Mouse (Mus musculus) midbrain, embryonic 14.5 days (tissue): Measurements from ENCODE around the gene Fbxl14. TPM values are rescaled to one million over a fixed set of nuclear protein-coding genes. Genes with fewer than 3 reads are reported as not detected.

Experiments
- ATAC-seq: fragments of 200-750 bp; cut with Nextera tagmentation; 2 replicates; pipeline ENCODE4 v1.8.0; 2017; ENCODE audit warnings: moderate number of reproducible peaks, moderate library complexity; ENCODE audit not compliant: low FRiP score, low TSS enrichment
- DNase-seq: peaks from one replicate; pipeline ENCODE4 v3.0.0-alpha.2; 2015
- H3K27ac ChIP-seq: fragments of 300-500 bp; sonication (generic); replicated peaks from 2 replicates; pipeline ENCODE4 v1.5.1; 2014; ENCODE audit warnings: mild to moderate bottlenecking, low read depth, low read length, moderate library complexity
- H3K27me3 ChIP-seq: fragments of 300-500 bp; sonication (generic); 2 replicates; pipeline ENCODE4 v1.6.1; 2014; ENCODE audit warnings: low read length, control low read depth, mixed read lengths; ENCODE audit not compliant: control insufficient read depth, insufficient read depth
- H3K36me3 ChIP-seq: fragments of 300-500 bp; sonication (generic); 2 replicates; pipeline ENCODE4 v1.6.1; 2014; ENCODE audit warnings: low read length, control low read depth; ENCODE audit not compliant: control insufficient read depth, insufficient read depth
- H3K4me1 ChIP-seq: fragments of 300-500 bp; sonication (generic); 2 replicates; pipeline ENCODE4 v1.6.1; 2014; ENCODE audit warnings: mild to moderate bottlenecking, antibody characterized with exemption, low read length, control low read depth; ENCODE audit not compliant: control insufficient read depth, insufficient read depth
- H3K4me2 ChIP-seq: fragments of 300-500 bp; sonication (generic); 2 replicates; pipeline ENCODE4 v1.6.1; 2014; ENCODE audit warnings: mild to moderate bottlenecking, low read length, moderate library complexity
- H3K4me3 ChIP-seq: fragments of 300-500 bp; sonication (generic); replicated peaks from 2 replicates; pipeline ENCODE4 v1.5.1; 2014; ENCODE audit warnings: low read depth, low read length
- H3K9ac ChIP-seq: fragments of 300-500 bp; sonication (generic); replicated peaks from 2 replicates; pipeline ENCODE4 v1.6.1; 2014; ENCODE audit warnings: mild to moderate bottlenecking, low read length, moderate library complexity
- H3K9me3 ChIP-seq: fragments of 300-500 bp; sonication (generic); 2 replicates; pipeline ENCODE4 v1.6.1; 2016; ENCODE audit warnings: low read length, control low read depth, mixed read lengths; ENCODE audit not compliant: control insufficient read depth
- WGBS: fragments of 180-500 bp; shearing (Covaris S2); extraction: QIAGEN DNeasy Blood & Tissue Kit; methylation state at CpG from one replicate; pipeline ENCODE4 v1.1.7; 2014; 5-methylcytosine and 5-hydroxymethylcytosine counted together
- polyA plus RNA-seq: library from polyadenylated mRNA; unstranded; fragments of >200 nt; fragmentation: Nextera tagmentation; extraction: Ambion mirVana; gene quantifications from 2 replicates; pipeline ENCODE4 v1.2.1, GENCODE M21; 2014

Gene Fbxl14
- polyA plus RNA-seq, 1 experiment from 2014 or later: 5.6 TPM

- Histone ChIP-seq H3K27ac (no peak overlapping the region), H3K4me3 (no peak overlapping the region), H3K9me3 (0 out of 2 replicates have a peak, but pooled peaks cover 3% of the 10 kb centered on the region), H3K4me1 (no peaks in the 10 kb centered on the region; the same call in 1 of the 2 replicates), H3K4me2 (no peak overlapping the region), H3K9ac (no peak overlapping the region), H3K27me3 (no peaks in the 10 kb centered on the region), H3K36me3 (no peaks in the 10 kb centered on the region)
- 13% methylated on average over 5 of the region's 5 CpGs for WGBS
- peak; percentile 61 for DNase-seq
- no peak for ATAC-seq
Observed at GRCm38 (mm10) chr6:119499271-119499670, 19.8 kb downstream of the Fbxl14 start.

DNA sequence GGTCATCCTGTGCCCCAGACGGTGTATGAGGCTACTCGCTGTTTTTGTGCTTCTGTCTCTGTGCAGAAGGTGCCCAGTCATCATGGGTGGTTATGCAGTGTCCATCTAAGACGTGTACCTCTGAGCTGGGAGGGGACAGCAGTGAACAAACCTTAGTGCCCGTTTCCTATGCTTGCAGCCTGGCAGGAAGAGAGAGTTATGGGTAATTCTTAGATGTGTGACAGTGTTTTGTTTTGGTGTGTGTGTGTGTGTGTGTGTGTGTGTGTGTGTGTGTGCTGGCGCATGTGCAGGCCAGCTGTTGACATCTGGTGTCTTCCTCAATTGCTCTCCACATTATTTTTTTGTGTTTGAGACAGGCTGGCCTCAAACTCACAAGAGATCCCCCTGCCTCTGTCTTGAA, 20.6 kb downstream of the Fbxl14 start:
- no peak overlapping the region for H3K27ac ChIP-seq
- H3K36me3 ChIP-seq: no peaks in the 10 kb centered on the region
- no peak overlapping the region for H3K9ac ChIP-seq
- 66% methylated on average over 5 of the region's 5 CpGs for WGBS
- no peaks in the 10 kb centered on the region for H3K27me3 ChIP-seq
- no peaks in the 10 kb centered on the region for H3K9me3 ChIP-seq
- no peaks in the 10 kb centered on the region; the same call in 1 of the 2 replicates for H3K4me1 ChIP-seq
- no peak overlapping the region for H3K4me2 ChIP-seq
- DNase-seq: no peak
- no peak for ATAC-seq
- no peak overlapping the region for H3K4me3 ChIP-seq

- H3K4me1 ChIP-seq: no peaks in the 10 kb centered on the region; the same call in 1 of the 2 replicates
- no peaks in the 10 kb centered on the region for H3K9me3 ChIP-seq
- DNase-seq (no peak), ATAC-seq (no peak)
- H3K9ac ChIP-seq: no peak overlapping the region
- H3K27ac ChIP-seq: no peak overlapping the region
- no peaks in the 10 kb centered on the region for H3K36me3 ChIP-seq
- no peak overlapping the region for H3K4me2 ChIP-seq
- no peaks in the 10 kb centered on the region for H3K27me3 ChIP-seq
- no peak overlapping the region for H3K4me3 ChIP-seq
- WGBS: 47% methylated on average over 9 of the region's 9 CpGs
Observed at GRCm38 (mm10) chr6:119502031-119502430, 22.6 kb downstream of the Fbxl14 start.

GRCm38 (mm10) chr6:119504756-119505155, 25.3 kb downstream of the Fbxl14 start:
- Histone ChIP-seq H3K4me3 (no peak overlapping the region), H3K9me3 (no peaks in the 10 kb centered on the region), H3K27me3 (no peaks in the 10 kb centered on the region), H3K36me3 (no peaks in the 10 kb centered on the region), H3K4me2 (no peak overlapping the region), H3K27ac (no peak overlapping the region), H3K9ac (no peak overlapping the region), H3K4me1 (no peaks in the 10 kb centered on the region)
- ATAC-seq (no peak), DNase-seq (no peak)
- 95% methylated on average over 8 of the region's 8 CpGs for WGBS

- Histone ChIP-seq H3K9me3 (no peaks in the 10 kb centered on the region), H3K4me1 (no peaks in the 10 kb centered on the region), H3K27me3 (no peaks in the 10 kb centered on the region), H3K36me3 (no peaks in the 10 kb centered on the region), H3K4me2 (no peak overlapping the region), H3K27ac (no peak overlapping the region), H3K9ac (no peak overlapping the region), H3K4me3 (no peak overlapping the region)
- no peak for ATAC-seq
- DNase-seq: no peak
- WGBS: 67% methylated on average over 9 of the region's 9 CpGs
Observed at GRCm38 (mm10) chr6:119505525-119506225, 26.2 kb downstream of the Fbxl14 start.

- no peak overlapping the region for H3K4me3 ChIP-seq
- WGBS: 96% methylated on average over 6 of the region's 6 CpGs
- no peak overlapping the region for H3K27ac ChIP-seq
- H3K4me1 ChIP-seq: no peaks in the 10 kb centered on the region
- no peak overlapping the region for H3K9ac ChIP-seq
- DNase-seq (no peak), ATAC-seq (no peak)
- H3K27me3 ChIP-seq: no peaks in the 10 kb centered on the region
- no peaks in the 10 kb centered on the region for H3K36me3 ChIP-seq
- H3K9me3 ChIP-seq: no peaks in the 10 kb centered on the region
- no peak overlapping the region for H3K4me2 ChIP-seq
Observed at GRCm38 (mm10) chr6:119508221-119508620, 28.8 kb downstream of the Fbxl14 start.

- Histone ChIP-seq H3K9me3 (no peaks in the 10 kb centered on the region), H3K4me1 (no peaks in the 10 kb centered on the region), H3K27ac (no peak overlapping the region), H3K27me3 (no peaks in the 10 kb centered on the region), H3K4me3 (no peak overlapping the region), H3K4me2 (no peak overlapping the region), H3K9ac (no peak overlapping the region), H3K36me3 (no peaks in the 10 kb centered on the region)
- no peak for DNase-seq
- no peak for ATAC-seq
- 85% methylated on average over 10 of the region's 10 CpGs for WGBS
Observed at GRCm38 (mm10) chr6:119508634-119509375, 29.3 kb downstream of the Fbxl14 start.

DNA sequence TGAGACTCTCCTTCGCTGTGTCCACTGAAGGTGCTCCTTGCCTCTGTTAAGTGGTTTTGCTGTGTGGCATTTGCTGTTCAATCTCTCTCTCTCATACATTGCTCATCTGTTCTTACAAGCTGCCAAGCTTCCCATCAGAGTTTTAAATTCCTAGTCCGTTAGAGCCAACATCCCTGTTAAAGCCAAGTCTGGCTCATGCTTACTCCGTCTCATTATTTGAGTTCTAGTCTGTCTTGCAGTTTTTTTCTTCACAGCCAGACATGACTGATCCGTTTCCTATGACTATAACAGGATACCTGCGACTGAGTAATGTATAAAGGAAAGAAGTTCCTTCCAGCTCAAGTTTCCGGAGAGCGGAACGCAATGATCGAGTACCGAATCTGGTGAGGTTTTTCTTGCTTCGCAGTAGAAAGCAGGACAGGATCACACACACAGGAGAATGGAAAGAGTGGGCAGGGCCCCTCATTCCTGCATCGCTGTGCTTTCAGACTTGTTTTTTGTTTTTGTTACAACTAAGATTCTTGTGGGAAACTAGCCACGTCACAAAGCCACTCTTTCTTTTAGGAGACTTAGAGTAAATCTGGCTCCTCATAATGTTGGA, 30.1 kb downstream of the Fbxl14 start:
- ATAC-seq (no peak), DNase-seq (no peak)
- H3K27ac ChIP-seq: no peak overlapping the region
- H3K9ac ChIP-seq: no peak overlapping the region
- no peaks in the 10 kb centered on the region; the same call in 1 of the 2 replicates for H3K4me1 ChIP-seq
- H3K4me3 ChIP-seq: no peak overlapping the region
- H3K4me2 ChIP-seq: no peak overlapping the region
- 92% methylated on average over 13 of the region's 13 CpGs for WGBS
- no peaks in the 10 kb centered on the region for H3K27me3 ChIP-seq
- no peaks in the 10 kb centered on the region for H3K36me3 ChIP-seq
- no peaks in the 10 kb centered on the region for H3K9me3 ChIP-seq
